Mouse (Mus musculus) G1E-ER4 (cell line): ENCODE results near the gene Amd1. TPM values are rescaled to one million over a fixed set of nuclear protein-coding genes. Genes with fewer than 3 reads are reported as not detected.

ENCODE experiments used
- GATA1 ChIP-seq: IDR thresholded peaks from one replicate; pipeline ENCODE4 v1.8.0; 2012; ENCODE audit warnings: low read length, inconsistent platforms
- polyA plus RNA-seq: library from polyadenylated mRNA; stranded (reverse); fragments of >175 nt; gene quantifications from 2 replicates; pipeline ENCODE4 v1.2.3, GENCODE M21; 2012

Gene Amd1
- polyA plus RNA-seq, 1 experiment: 4.5 TPM

DNA sequence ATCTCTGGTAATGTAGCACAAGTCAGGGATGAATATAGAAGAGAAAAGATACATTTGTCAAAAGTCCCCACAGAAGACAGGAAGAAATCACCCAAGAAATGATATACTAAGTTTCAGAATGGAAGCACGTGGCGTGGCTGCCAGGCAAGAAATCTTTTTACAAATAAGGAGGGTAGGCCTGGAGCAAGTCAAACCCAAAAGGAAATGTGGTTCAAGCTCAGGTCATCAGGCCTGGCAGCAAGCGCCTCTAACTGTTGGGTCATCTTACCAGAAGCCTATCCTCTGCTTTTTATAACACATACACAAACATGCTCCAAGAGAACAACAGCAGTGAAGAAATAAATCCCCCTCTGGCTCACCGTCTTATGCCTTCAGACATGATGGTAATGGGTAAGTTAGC, 10.8 kb upstream of the Amd1 start:
- TF ChIP-seq GATA1: no peak

DNA sequence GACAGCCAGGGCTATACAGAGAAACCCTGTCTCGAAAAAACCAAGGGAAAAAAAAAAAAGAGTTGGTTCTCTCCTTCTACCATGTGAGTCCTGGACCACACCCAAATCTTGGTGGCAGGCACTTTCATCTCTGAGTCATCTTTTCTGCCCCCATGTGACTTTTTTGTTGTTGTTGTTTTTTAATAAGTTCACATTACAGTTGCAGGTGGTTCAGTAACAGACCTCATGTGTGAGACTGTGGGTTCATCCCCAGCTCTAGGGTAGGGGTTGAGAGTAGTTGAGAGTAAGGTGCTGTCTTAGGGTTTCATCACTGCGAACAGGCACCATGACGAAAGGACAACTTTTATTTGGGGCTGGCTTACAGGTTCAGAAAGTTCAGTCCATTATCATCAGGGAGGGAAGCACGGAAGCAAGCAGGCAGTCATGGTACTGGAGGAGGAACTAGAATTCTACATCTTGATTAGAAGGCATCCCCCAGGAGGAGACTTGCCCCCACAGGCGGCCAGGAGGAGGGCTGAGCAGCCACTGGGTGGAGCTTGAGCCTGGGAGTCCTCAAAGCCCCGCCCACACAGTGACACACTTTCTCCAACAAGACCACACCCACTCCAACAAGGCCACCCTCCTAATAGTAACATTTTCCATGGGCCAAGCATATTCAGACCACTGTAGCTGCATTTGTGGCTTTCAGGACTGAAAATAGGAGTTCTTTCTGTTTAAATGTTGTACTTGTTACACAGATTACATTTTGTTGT, 8.1 kb upstream of the Amd1 start:
- no peak for TF ChIP-seq GATA1

DNA sequence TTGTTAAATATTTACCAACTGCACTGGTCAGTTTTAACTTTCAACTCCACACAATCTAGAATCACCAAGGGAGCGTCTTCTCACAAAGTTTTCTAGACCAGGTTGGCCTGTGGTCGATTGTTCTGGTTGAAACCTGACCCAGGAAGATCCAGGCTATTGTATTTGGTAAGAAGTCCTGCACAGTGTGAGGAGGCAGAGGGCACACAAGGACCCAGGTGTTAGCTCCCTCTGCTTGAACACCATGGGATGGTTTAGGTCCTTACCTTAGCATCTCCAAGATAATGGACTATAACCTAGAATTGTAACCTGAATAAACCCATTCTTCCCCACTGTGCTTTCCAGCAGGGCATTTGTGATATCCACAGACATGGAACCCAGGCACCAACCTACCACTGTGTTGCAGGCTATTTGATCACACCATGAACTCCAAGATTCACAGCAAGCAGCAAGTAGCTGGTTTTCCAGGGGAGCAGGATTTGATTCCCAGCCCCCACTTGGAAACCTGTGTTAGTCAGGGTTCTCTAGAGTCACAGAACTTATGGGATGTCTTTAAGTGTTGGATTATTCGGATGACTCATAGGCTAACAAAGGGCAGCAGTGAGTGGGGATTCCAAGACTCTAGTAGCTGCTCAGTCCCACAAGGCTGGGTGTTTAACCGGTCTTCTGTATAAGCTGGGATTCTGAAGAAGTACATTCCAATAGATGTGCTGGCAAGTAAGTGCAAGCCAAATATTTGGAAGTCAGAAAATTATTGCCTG, 6.0 kb upstream of the Amd1 start:
- no peak for TF ChIP-seq GATA1

DNA sequence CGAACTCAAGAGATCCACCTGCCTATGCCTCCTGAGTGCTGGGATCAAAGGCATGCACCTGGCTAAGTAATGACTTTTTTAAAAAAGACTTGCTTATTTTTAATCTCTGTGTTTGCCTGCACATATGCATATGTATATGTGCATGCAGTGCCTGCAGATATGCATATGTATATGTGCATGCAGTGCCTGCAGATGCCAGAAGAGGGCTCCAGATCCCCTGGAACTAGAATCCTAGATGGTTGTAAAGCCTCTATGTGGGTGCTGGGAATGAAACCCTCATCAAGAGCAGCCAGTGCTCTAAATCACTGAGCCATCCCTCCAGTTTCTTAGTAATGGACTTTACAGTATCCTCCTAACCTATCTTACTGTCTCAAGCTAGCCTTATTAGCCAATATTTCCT, 4.0 kb upstream of the Amd1 start:
- no peak for TF ChIP-seq GATA1

DNA sequence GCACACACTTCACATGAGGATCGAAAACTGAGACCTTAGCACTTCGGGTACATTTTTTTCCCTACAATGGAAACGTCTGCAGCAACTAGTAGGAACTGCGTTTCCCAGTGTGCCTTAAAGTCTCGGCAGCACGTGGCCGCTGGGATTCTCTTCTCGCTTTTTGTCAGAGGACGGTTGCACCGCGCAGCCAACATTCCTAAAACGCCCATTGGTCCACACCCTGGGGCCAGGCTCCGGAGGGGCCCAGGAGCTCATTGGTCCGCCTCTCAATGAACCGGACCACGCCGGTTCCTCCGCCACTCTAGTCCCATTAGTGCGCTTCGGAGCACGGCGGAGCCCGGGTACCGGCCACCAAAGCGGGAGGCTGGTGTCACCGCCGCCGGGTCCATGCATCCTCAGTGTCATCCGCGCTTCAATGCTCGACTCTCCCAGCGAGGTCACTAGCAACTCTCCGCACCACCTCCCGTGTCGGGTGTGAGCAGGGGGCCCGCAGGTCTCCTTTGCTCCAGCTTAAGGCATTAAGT, 1.3 kb downstream of the Amd1 start:
- no peak for TF ChIP-seq GATA1

DNA sequence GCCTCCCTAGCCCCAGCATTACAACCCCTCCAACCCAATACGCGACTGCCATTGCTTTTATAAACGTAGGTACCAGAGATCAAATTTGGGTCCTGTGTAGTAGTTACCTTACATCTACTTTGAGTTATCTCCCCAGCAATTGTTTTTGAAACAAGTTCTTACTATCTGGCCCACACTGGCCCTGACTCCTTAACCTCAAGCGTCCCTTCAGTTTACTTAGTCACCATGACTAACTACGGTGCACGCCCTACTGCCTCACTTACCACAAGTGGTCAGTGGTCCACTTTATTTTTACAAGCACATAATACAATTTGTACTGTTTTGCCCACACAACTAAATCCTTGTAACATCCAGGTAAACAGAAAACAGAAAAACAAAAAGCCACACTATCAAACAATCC, 9.3 kb downstream of the Amd1 start:
- no peak for TF ChIP-seq GATA1

DNA sequence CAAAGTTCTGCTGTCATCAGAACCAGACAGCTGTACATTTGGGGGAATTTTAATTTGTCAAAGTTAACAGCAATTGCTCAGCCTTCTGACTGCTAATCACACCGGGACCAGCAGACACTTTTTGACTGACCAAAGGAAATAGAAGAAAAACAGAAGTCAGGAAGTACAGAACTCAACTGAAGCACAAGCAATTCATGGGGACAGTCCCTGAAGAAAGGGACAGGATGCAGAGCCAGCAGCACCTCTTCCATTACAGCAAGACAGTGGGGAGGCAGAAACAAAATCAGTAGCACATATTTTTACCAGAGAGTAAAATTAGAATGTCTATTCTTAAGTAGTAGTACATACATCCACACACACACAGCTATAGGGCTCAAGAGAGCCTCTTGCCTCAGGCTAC, 15.2 kb downstream of the Amd1 start:
- no peak for TF ChIP-seq GATA1

DNA sequence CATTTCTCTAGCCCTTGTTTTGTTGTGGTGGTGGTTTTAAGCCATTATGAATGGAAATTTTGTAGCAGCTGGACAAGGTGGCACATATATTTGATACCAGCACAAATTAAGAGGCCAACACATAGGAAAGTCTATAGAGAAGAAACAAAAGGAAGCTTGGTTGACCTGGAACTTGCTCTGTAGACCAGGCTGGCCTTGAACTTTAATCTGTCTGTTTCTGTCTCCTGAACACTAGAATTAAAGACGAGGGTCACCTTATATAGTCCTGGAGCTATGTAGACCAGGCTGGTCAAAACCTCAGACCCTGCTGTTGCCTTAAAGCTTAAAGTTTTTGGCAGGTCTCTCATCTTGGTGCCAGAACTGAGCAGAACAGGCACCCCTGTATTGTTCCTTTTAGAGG, 16.4 kb downstream of the Amd1 start:
- no peak for TF ChIP-seq GATA1

DNA sequence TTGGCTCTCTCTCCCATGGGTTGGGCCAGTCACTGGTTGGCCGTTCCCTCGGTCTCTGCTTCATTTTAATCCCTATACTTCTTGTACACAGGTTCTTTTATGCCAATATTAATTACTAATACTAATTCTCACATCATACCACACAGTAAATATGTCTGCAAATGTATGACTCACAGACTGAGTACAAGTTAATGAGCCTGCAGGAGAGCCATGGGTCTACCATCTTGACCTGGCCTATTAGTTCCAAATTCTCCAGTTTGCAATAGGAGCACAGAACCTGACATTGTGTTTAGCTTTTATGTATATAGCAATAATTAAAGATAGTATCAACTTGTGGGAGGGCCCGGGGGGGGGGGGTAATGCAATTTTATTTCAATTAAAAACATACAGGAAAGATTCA, 17.0 kb downstream of the Amd1 start:
- TF ChIP-seq GATA1: no peak

DNA sequence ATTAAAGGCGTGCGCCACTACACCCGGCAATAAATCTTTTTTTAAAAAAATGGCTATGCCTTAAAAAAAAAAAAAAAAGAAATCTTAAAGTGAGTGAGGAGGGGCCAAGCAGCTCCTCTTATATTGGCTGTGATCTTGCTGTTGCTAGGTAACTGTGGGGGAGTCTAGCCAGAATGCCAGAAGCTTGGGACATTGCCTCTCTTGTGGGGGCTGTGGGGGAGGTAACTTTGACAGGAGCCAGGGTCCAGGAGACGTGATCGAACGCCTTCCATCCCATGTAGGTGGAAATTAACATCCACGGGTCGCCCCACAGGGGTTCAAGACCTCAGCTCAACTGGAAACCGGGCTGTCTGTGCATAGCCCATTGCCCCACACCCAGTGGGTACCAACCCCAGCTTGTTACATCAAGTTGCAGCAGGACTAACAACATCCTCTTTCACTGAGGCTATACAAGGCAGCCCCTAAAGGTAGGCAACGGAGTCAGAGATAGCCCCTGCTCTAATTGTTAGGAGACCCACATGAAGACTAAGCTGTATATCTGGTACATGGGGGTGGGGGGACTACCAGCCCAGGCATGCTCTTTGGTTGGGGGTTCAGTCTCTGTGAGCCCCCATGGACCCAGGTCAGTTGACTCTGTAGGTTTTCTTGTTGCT, 17.7 kb downstream of the Amd1 start:
- no peak for TF ChIP-seq GATA1

DNA sequence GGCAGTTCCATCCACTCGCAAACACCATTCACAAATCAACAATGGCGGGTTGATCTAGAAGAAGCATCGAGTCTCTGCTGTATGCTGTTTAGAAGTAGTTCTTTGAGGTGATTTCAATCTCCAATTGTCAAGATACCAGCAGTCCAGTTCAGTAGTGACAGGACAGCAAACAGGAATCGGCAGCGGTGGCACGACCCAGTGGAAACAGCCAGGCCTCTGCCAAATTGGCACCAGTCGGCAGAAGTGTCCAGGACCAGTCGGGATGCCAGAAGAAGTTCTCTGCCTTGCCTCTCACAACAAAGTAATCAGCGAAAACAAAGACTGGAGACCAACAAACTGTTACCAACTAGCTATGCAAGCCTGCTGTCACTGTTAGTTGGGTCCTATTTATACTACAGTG, 18.4 kb downstream of the Amd1 start:
- TF ChIP-seq GATA1: no peak

DNA sequence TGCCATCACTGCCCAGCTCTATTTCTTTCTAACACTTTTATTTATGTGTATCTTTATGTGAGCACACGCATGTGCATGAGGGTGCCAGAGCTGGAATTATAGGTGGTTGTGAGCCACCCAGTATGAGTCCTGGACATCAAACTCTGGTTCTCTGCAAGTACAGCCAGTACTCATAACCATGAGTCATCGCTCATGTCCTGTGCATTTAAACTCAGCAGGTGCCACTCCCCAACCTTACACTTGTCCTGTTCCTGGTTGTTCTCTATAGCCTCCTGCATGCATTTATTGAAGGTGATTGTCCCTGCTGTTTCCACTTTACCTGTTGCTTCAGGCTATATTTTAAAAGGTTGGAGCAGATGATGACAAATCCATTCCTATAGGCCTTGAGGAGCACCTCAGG, 20.4 kb downstream of the Amd1 start:
- TF ChIP-seq GATA1: no peak

DNA sequence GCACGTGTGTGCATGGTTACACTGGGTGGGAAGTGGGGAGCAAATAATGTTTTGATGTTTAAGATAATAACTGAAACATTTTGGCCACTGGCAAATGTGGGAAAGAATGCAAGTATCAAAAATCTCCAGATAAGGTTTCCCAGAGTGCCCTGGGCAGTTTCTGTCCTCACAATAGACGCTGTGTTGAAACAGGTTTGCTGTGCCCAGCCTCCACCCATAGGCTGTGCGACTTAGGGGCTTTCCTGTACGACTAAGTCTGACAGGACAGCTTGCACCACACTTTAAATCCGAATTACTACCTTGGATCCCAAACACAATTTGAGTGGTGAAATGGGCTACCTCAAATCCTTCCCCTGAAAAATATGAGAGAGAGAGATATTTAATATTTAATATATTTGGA, 23.7 kb downstream of the Amd1 start:
- no peak for TF ChIP-seq GATA1

DNA sequence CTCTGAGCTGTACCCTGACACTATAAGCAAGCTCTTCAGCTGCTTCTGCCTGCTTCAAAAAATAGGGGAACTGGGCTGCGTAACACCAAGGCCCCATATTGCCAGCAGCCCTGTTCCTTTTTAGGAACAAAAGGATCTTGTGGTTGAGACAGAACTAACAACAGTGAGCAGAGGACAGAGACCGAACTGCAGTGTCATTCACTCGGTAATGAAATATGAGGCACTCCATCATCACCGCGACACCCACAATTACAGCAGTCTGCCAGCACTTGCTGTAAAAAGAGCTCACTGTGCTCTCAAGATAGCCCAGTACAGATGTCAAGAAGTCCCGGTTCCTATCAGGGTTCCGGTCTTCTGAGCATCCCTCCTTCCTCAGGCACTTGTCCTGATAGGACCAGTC, 26.0 kb downstream of the Amd1 start:
- no peak for TF ChIP-seq GATA1

DNA sequence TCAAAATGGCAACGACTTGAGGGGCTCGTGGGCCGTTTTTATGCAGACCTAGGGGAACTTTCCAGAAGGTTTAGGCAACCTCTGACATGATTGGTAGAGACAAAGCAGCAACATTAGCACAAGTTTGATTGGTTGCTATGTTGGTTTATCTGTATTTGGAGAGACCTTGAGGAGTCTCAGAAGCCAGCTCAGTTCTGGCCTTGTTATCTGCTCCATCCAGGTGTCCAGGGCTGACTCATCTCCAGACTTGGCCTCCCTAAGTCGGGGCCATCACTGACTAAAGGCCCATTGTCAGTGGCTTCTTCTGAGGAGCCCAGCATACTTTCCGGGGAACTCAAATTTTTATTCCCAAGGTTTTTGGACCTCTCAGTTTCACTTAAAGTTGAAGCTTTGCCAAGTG, 28.0 kb downstream of the Amd1 start:
- TF ChIP-seq GATA1: no peak

DNA sequence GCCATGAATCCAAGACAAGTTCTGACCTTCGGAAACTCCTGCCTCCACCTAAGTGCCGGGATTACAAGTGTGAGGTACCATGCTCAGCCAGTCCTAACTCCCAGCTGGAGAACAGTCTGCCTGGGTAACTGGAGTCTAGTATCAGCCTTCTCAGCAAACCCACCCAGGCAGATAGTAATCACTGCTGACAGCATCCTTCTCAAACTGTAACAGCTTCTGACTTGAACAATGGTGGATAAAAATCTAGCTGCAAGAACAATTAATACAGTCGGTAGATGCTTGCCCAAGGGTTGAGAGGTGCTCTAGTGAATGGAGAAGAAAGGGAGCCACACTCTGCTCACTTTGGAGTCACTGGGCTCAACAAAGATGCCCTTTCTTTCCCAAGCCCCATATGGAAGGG, 30.8 kb downstream of the Amd1 start:
- no peak for TF ChIP-seq GATA1

DNA sequence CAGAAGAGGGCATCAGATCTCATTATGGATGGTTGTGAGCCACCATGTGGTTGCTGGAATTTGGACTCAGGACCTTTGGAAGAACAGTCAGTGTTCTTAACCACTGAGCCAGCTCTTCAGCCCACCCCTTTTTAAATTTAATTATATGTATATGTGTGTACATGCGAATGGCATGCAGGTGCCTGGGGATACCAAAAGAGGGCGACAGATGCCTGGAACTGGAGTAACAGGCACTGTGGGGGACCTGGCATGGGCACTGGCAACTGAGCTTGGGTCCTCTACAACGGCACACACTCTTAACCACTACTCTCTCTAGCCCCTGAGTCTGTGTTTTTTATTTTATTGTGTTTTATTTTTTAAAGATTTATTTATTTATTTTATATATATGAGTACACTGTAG, 37.1 kb downstream of the Amd1 start:
- TF ChIP-seq GATA1: no peak

DNA sequence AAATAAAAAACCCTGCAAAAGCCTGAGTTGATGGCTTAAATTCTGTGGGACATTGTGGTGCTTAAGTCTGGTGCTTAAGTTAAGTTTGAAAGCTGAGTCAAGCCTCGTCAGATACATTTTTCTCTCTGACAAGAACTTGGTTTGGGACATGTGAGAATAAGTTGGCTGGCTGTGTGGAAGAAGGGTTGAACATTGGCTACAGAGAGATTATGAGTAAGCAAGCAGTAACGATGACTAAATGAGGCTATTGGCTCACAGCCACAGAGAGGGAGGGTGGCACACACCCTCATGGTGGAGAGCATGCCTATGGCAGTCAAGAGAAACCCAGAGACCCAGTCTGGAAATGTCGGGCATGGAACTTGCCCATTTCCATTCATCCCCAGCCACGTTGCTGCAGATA, 38.3 kb downstream of the Amd1 start:
- TF ChIP-seq GATA1: no peak
